Mouse (Mus musculus) hindbrain, embryonic 16.5 days (tissue): ENCODE measurements around the gene Vwa1. TPM values are rescaled to one million over a fixed set of nuclear protein-coding genes. Genes with fewer than 3 reads are reported as not detected.

Experiments used
- ATAC-seq: fragments of 200-750 bp; cut with Nextera tagmentation; 2 replicates; pipeline ENCODE4 v1.8.0; 2017; ENCODE audit warnings: moderate TSS enrichment, moderate library complexity
- H3K27ac ChIP-seq: fragments of 300-500 bp; sonication (generic); 2 replicates; pipeline ENCODE4 v1.5.1; 2014; ENCODE audit warnings: low read depth, mild to moderate bottlenecking, control low read depth, low read length, moderate library complexity
- H3K27me3 ChIP-seq: fragments of 300-500 bp; sonication (generic); replicated peaks from 2 replicates; pipeline ENCODE4 v1.6.1; 2014; ENCODE audit warnings: low read length; ENCODE audit not compliant: control insufficient read depth, insufficient read depth
- H3K36me3 ChIP-seq: fragments of 300-500 bp; sonication (generic); 2 replicates; pipeline ENCODE4 v1.6.1; 2014; ENCODE audit warnings: mild to moderate bottlenecking, low read length, moderate library complexity, mixed read lengths; ENCODE audit not compliant: control insufficient read depth, insufficient read depth
- H3K4me1 ChIP-seq: fragments of 300-500 bp; sonication (generic); 2 replicates; pipeline ENCODE4 v1.6.1; 2014; ENCODE audit warnings: low read depth, low read length; ENCODE audit not compliant: control insufficient read depth, insufficient read depth
- H3K4me2 ChIP-seq: fragments of 300-500 bp; sonication (generic); 2 replicates; pipeline ENCODE4 v1.6.1; 2014; ENCODE audit warnings: mild to moderate bottlenecking, low read length, control low read depth, moderate library complexity
- H3K4me3 ChIP-seq: fragments of 300-500 bp; sonication (generic); 2 replicates; pipeline ENCODE4 v1.5.1; 2014; ENCODE audit warnings: mild to moderate bottlenecking, low read length, control low read depth, moderate library complexity
- H3K9ac ChIP-seq: fragments of 300-500 bp; sonication (generic); 2 replicates; pipeline ENCODE4 v1.6.1; 2014; ENCODE audit warnings: low read depth, mild to moderate bottlenecking, control low read depth, low read length, moderate library complexity
- H3K9me3 ChIP-seq: fragments of 300-500 bp; sonication (generic); 2 replicates; pipeline ENCODE4 v1.6.1; 2014; ENCODE audit warnings: mild to moderate bottlenecking, low read length, moderate library complexity; ENCODE audit not compliant: control insufficient read depth
- WGBS: fragments of 180-500 bp; shearing (Covaris S2); extraction: QIAGEN DNeasy Blood & Tissue Kit; methylation state at CpG from one replicate; pipeline ENCODE4 v1.1.7; 2014; 5-methylcytosine and 5-hydroxymethylcytosine counted together
- microRNA-seq: library from miRNA; unstranded; fragments of <30 nt; microRNA quantifications from one replicate; pipeline ENCODE4, GENCODE M21; 2017
- polyA plus RNA-seq: library from polyadenylated mRNA; unstranded; fragments of >200 nt; fragmentation: Nextera tagmentation; extraction: Ambion mirVana; gene quantifications from 2 replicates; pipeline ENCODE4 v1.2.1, GENCODE M21; 2015

Vwa1 gene
- polyA plus RNA-seq, 1 experiment from 2014 or later: 38.0 TPM

GRCm38 (mm10) chr4:155733267-155733666 lies 41.2 kb downstream of the Vwa1 start:
- H3K27ac ChIP-seq: no peak overlapping the region
- H3K4me2 ChIP-seq: no peak overlapping the region
- H3K4me3 ChIP-seq: no peak overlapping the region
- no peaks in the 10 kb centered on the region for H3K9me3 ChIP-seq
- ATAC-seq: no peak
- peaks cover 18% of the 10 kb centered on the region for H3K4me1 ChIP-seq
- WGBS: 90% methylated on average over 10 of the region's 10 CpGs
- H3K27me3 ChIP-seq: no peaks in the 10 kb centered on the region
- H3K36me3 ChIP-seq: peaks cover 4% of the 10 kb centered on the region; the same call in 1 of the 2 replicates
- no peak overlapping the region for H3K9ac ChIP-seq

GRCm38 (mm10) chr4:155727993-155728392 lies 46.5 kb downstream of the Vwa1 start:
- Histone ChIP-seq H3K4me2 (no peak overlapping the region), H3K9ac (no peak overlapping the region), H3K9me3 (no peaks in the 10 kb centered on the region), H3K4me3 (no peak overlapping the region), H3K27me3 (no peaks in the 10 kb centered on the region), H3K36me3 (peaks cover 4% of the 10 kb centered on the region; the same call in 1 of the 2 replicates), H3K4me1 (no peaks in the 10 kb centered on the region), H3K27ac (no peak overlapping the region)
- 49% methylated on average over 2 of the region's 2 CpGs for WGBS
- ATAC-seq: no peak

- Histone ChIP-seq H3K27me3 (no peaks in the 10 kb centered on the region), H3K36me3 (0 out of 2 replicates have a peak, but pooled peaks cover 3% of the 10 kb centered on the region), H3K4me3 (no peak overlapping the region), H3K9ac (no peak overlapping the region), H3K4me2 (no peak overlapping the region), H3K9me3 (no peaks in the 10 kb centered on the region), H3K4me1 (no peaks in the 10 kb centered on the region), H3K27ac (no peak overlapping the region)
- 53% methylated on average over 4 of the region's 4 CpGs for WGBS
- ATAC-seq: 0 out of 2 replicates have a peak, but pooled peaks have one; percentile 17
These were observed 52.8 kb downstream of the Vwa1 start for GRCm38 (mm10) chr4:155721668-155722083.

Small RNA genes lying within 50 kb of the gene (microRNA-seq; reads per million reads assigned to microRNA genes)
- not detected for gene Gm27743

Other genes starting within 250 kb of the Vwa1 start
- gene Nadk, start 212.3 kb downstream of the Vwa1 start, polyA plus RNA-seq: 80.0 and 88.9 TPM in 2 replicates
- gene Slc35e2, start 173.3 kb downstream of the Vwa1 start, polyA plus RNA-seq: 12.3 and 16.4 TPM in 2 replicates
- gene Cdk11b, start 149.8 kb downstream of the Vwa1 start, polyA plus RNA-seq: 50.0 and 54.9 TPM in 2 replicates
- gene Gm10563, start 129.3 kb downstream of the Vwa1 start, polyA plus RNA-seq: not detected in 2 replicates
- gene Mmp23, start 121.3 kb downstream of the Vwa1 start, polyA plus RNA-seq: 2.9 and 5.3 TPM in 2 replicates
- 54.4 and 55.7 TPM in 2 replicates for gene Mib2, start 105.5 kb downstream of the Vwa1 start, polyA plus RNA-seq
- gene Fndc10, start 80.4 kb downstream of the Vwa1 start, polyA plus RNA-seq: 14.2 and 15.5 TPM in 2 replicates
- gene Ssu72, start 69.9 kb downstream of the Vwa1 start, polyA plus RNA-seq: 166 and 178 TPM in 2 replicates
- gene Tmem240, start 39.9 kb downstream of the Vwa1 start, polyA plus RNA-seq: 17.4 and 22.2 TPM in 2 replicates
- 93.9 and 100 TPM in 2 replicates for gene Atad3a, start 13.6 kb downstream of the Vwa1 start, polyA plus RNA-seq
- gene Tmem88b, start 11.2 kb upstream of the Vwa1 start, polyA plus RNA-seq: 0.89 and 1.3 TPM in 2 replicates
- gene Ankrd65, start 15.7 kb upstream of the Vwa1 start, polyA plus RNA-seq: not detected in 2 replicates
- gene Mrpl20, start 28.2 kb upstream of the Vwa1 start, polyA plus RNA-seq: 251 and 267 TPM in 2 replicates
- 118 and 132 TPM in 2 replicates for gene Ccnl2, start 37.8 kb upstream of the Vwa1 start, polyA plus RNA-seq
- 133 and 143 TPM in 2 replicates for gene Aurkaip1, start 56.6 kb upstream of the Vwa1 start, polyA plus RNA-seq
- 35.7 and 36.5 TPM in 2 replicates for gene Mxra8, start 65.0 kb upstream of the Vwa1 start, polyA plus RNA-seq
- gene Dvl1, start 72.7 kb upstream of the Vwa1 start, polyA plus RNA-seq: 10.2 and 10.7 TPM in 2 replicates
- gene Tas1r3, start 88.7 kb upstream of the Vwa1 start, polyA plus RNA-seq: 0.29 and 0.40 TPM in 2 replicates
- gene Cptp, start 94.7 kb upstream of the Vwa1 start, polyA plus RNA-seq: 30.2 and 31.7 TPM in 2 replicates
- 67.2 and 74.7 TPM in 2 replicates for gene Ints11, start 94.8 kb upstream of the Vwa1 start, polyA plus RNA-seq
- 66.6 and 66.7 TPM in 2 replicates for gene Pusl1, start 117.1 kb upstream of the Vwa1 start, polyA plus RNA-seq
- 62.3 and 74.5 TPM in 2 replicates for gene Acap3, start 117.1 kb upstream of the Vwa1 start, polyA plus RNA-seq
- gene Ube2j2, start 169.1 kb upstream of the Vwa1 start, polyA plus RNA-seq: 97.6 and 98.8 TPM in 2 replicates
- 13.9 and 16.4 TPM in 2 replicates for gene C1qtnf12, start 187.6 kb upstream of the Vwa1 start, polyA plus RNA-seq
- gene B3galt6, start 218.0 kb upstream of the Vwa1 start, polyA plus RNA-seq: 35.5 and 35.7 TPM in 2 replicates
- 120 and 124 TPM in 2 replicates for gene Sdf4, start 218.2 kb upstream of the Vwa1 start, polyA plus RNA-seq
- 0.64 TPM in 1 of 2 replicates, not detected in the other for gene Tnfrsf4, start 239.1 kb upstream of the Vwa1 start, polyA plus RNA-seq